Mouse (Mus musculus) thymus, postnatal 25 days (tissue): Measurements from ENCODE around the gene Rac2.

Experiments
- DNase-seq: peaks from one replicate; pipeline ENCODE4 v3.0.0; 2022

The Rac2 gene

GRCm38 (mm10) chr15:78546060-78546459 is 26.5 kb downstream of the Rac2 start:
- no peak for DNase-seq

DNA sequence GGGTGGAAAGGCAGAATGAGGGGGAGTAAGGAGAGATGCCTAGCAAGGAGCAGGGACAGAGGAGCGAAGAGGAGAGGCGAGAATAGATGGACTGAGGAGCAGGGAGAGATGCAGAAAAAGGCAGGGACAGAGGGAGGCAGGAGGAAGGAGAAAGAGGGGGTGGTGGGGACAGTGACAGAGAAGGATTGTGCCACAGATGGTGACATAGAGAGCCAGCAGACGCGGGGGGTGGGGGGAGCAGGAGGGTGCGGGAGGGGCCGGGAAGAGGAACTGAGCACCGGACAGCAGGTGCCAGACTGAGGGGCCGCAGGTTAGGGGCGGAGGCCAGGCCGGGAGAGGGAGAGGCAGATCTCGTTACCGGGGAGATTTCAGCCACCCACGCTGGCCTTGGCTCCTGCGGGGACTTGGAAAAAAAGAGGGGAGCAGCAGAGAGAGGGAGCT is 28.0 kb downstream of the Rac2 start, which contains the start of gene Sstr3:
Gene Sstr3, minus strand, starts transcription at position 125 of the 441 bp plus-strand sequence.
- no peak for DNase-seq

GRCm38 (mm10) chr15:78544041-78544440 is 28.5 kb downstream of the Rac2 start:
- DNase-seq: no peak

DNA sequence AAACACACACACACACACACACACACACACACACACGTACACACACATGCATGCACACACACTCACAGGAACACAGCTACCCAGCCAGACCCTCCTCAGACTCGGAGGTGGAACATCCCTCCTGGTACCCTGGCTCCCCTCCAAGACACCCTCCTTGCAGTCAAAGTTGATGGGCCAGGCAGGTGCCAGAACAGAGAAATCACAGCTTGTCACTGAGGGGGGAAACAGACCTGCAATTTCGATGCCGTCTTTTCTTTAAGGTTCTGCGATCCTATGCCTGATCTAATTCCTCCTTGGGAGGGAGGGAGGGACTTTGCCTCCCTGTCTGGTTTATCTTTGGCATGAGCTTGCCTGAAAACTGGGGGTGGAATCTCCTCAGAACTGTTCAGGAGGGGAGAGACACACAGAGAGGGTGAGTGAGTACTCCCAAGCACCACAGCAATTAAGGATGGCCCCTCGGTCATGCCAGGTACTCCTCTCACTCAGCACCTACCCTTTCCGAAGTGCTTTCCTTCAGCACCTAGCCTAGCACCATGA is 29.7 kb downstream of the Rac2 start:
- no peak for DNase-seq

GRCm38 (mm10) chr15:78542098-78542766 is 30.4 kb downstream of the Rac2 start:
- no peak for DNase-seq

- no peak for DNase-seq
Observed at GRCm38 (mm10) chr15:78541606-78542005, 31.0 kb downstream of the Rac2 start.

- DNase-seq: no peak
Observed at GRCm38 (mm10) chr15:78541036-78541435, 31.5 kb downstream of the Rac2 start.

DNA sequence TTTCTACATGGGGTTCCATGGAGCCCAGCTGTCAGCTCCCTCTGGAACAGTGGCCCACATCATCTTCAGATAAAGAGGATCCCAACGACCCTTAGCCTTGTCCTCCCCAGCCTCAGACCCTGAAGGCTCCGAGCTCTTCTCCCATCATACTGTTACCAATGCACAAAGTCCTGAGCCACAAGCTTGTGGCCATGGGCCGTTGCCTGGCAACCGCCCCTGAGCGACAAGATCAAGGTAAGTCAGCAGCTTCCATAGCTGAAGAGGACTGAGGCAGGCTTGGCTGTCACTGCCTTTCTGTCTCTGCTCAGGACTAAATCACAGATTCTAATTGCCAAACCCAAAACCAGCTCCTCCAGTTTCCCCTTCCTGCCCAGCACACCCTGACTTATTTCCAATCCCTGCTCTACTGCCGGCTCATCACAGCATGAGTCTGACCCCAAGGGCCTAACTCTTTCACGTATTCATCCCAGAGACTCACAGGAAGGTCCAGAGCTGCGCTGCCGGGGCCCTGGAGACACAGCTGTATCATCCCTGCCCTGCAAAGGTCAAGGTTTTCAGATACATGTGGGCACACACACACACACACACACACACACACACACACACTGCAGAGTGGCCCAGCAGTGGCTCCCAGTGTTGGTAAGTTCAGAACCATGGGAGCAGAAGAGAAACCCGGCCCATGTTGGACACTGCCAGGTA is 36.7 kb downstream of the Rac2 start:
- no peak for DNase-seq

DNA sequence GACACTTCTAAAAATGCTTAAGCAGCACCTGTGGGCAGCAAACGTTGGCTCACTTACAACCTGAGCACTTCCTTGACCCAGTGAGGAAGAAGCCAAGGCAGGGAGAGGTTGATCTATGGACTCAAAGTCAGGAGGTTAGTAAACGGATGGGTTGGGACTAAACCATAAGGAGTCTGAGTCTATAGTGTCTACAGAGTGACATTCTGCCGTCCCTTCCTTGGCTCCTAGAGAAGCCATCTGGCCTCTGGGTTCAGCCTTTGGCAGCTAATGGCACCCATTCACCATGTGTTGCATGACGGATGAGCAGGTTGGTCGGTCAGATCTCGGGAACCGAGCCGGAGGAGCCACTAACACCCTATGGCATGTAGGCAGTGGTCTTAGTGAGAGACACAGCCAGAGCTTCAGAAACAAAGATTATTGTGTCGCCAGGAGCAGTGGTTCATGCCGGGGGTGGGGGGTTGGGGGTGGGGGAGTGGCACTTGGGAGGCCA is 39.2 kb downstream of the Rac2 start:
- no peak for DNase-seq

DNA sequence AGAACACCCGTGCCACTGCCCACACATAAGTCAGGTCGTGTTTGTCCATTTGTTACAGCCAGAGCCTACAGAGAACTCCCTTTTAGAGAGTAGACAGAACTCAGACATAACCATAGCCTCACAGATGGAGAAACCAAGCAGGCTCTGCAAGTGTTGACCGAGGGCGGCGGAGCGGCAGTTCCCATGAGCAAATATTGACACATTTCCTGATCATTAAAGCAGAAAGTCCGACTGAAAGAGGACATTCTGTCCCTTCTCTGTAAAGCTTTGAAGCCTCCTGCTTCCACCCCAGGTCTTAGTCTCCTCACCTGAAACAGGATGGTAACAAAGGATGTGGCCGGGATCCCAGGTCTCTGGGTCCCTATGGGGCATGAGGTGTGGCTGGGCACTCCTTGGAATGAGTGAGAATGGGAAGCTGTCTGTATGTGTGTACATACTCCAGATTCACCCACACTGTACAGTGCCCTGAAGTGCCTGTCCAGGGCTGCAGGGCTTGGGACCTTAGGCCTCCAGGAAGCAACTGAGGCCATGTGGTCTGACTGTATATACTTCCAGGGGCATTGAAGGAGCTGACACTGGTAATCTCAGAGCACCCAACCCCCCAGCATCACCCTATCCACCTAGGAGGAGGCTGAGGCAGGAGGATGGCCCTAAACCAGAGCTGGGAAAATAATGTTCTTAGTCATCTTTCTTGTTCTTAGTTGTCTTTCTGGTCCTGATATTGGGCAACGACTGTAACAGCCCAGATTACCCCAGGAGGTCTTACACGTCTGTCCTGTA is 39.8 kb downstream of the Rac2 start:
- no peak for DNase-seq

GRCm38 (mm10) chr15:78531901-78532469 is 40.6 kb downstream of the Rac2 start:
- DNase-seq: peak; percentile 96

GRCm38 (mm10) chr15:78531451-78531720 is 41.2 kb downstream of the Rac2 start:
- DNase-seq: no peak

DNA sequence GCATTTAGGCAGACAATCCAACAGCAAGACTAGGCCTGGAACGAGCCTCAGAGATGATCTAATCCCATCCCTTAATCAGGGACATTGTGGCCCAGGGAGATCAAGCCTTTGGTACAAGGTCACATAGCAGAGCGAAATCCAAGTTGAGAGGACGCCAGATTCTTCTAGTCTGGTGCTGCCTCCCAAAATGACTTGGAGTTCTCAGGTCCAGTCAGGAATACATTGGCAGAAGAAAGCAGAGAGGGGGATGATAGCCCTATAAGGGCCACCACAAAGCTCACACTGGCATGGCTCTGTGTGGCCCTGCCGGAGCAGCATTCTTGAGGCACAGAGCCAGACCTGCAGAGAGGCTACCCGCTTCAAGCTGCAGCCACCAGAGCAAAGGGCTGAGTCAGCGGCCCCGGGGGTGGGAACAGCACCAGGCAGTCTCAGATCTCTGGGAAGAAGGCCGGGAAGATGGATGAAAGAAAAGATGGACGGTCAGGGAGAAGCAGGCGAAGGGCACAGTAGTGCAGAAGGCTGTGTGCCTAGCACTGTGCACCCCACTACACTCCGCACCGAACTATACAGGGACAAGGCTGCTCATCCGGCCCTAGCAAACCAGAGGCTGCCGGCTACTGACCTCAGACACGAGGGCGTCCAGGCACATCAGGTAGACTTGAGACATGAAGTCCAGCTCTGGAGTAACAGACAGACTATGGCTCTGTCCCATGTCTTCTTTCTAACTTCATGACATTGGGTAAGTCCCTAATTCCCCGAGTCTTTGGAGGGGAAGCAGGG is 41.7 kb downstream of the Rac2 start, which contains the start of gene C1qtnf6:
Gene C1qtnf6, minus strand, starts transcription at position 746 of the 780 bp plus-strand sequence.
- no peak for DNase-seq

- DNase-seq: no peak
Observed at GRCm38 (mm10) chr15:78530141-78530540, 42.4 kb downstream of the Rac2 start.

DNA sequence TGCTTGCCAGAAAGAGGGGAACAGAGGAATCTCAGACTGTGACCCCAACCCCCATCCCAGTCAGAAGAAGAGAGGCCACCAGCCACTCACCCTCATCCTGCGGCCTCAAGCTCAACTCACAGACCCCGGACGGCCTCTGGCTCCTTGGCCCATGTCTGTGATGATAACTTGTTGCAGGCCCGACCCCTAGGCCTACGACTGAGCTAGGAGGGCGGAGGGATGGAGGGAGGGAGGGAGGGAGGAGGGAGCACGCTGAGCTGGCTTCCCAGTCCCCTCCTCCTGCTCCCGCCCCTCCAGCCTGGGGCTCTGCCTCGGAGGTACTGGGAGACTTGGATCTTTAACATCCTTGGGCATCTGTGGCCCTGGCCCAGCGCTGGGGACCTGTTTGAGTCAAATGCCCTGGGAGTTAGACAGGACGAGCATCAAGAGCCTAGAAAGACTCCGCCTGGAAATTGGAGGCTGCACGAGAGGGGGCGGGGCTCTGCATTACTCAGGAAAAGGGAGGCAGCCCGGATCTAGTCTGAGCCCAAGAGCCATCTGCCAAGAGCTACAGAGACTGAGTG is 43.1 kb downstream of the Rac2 start:
- DNase-seq: no peak

DNA sequence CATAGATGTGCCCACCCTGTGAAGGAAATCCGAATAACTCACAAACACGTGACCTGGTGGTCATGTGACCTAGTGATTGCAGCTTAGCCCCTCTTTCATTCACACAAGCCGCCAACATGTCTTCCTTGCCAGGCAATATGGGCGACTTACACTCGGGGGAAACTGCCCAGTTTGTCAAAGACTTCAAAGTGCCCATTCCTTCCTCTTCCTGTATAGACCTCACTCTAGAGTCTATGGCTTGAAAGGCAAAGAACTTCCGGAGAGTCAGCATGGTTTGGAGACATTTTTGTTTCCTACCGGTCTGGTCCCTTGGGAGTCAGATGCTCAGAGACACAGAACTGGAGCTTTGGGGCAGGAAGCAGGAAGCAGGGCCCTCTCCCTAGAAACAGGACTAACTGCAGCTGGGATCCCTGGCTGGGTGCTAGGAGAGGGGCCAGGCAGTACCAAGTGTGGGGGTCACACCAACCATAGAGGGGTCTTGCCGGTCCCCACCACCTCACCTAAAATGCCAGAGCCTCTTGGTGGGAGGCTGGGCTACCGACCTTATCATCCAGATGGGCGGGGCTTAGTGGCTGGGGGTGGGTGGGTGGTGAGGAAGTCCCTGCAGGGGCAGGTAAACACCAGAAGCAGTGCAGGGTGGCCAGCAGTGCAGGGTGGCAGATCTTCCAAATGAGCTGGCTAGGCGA is 43.7 kb downstream of the Rac2 start:
- DNase-seq: peak; percentile 26

- DNase-seq: peak; percentile 50
Observed at GRCm38 (mm10) chr15:78527973-78528372, 44.6 kb downstream of the Rac2 start.

DNA sequence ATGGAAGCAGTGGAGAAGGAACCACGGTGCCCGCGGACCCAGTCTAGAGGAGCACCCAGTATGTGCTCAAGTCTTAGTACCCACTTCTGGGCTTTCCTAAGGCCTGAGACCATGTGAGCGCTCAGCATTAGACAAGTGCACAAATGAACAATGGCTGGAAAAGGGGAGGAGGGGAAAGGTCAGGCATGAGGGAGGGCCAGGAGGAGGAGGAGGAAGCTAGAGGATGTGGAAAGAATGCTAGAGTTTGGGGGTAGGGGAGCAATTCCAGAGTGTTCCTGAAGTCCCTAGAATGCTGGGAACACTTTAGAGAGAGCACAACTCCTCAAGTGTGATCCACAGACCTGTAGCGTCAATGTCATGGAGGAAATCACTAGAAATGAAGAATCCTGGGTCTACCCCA is 48.4 kb downstream of the Rac2 start:
- no peak for DNase-seq

GRCm38 (mm10) chr15:78521892-78522291 is 50.7 kb downstream of the Rac2 start:
- no peak for DNase-seq

- no peak for DNase-seq
Observed at GRCm38 (mm10) chr15:78521331-78521730, 51.3 kb downstream of the Rac2 start.

DNA sequence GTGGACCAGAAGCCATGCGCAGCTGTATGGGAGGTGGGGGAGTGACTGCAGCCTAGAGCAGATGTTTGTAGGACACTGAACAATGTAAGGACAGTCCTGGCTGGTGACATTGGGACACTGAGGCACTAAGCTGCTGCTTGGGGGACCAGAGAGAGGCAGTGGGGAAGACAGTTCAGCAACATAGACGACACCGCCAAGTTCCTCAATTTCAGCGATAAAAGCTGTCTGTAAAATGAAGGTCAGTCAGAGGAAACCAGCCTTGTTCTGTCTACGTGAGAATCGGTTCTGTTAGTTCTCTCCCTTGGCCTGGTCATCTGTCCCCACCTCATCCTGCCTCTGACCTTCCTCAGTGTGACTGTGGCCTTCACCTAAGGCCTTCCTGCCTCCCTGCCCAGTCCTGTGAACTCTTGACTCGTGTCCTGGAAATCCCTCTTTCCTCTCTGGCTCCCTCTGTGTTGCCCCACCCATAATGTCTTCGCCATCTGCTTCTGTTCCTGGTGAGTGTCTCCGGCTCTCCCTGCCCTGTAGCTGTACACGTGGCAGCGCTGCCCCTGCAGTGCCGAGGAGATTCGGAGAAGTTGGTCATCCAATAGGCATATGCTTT is 52.4 kb downstream of the Rac2 start:
- DNase-seq: no peak
